Mouse (Mus musculus) cerebellum, adult 18-20 months (tissue): ENCODE measurements at regions not wholly inside any gene's neighbourhood (a gene's known extent, or its start where the extent isn't known, plus 50 kb on each side); places are given as distances from the start of the nearest gene placed in this dataset.

Experiments
- DNase-seq, 2 experiments: peaks; one replicate each; pipeline ENCODE4 v3.0.0; 2021

DNA sequence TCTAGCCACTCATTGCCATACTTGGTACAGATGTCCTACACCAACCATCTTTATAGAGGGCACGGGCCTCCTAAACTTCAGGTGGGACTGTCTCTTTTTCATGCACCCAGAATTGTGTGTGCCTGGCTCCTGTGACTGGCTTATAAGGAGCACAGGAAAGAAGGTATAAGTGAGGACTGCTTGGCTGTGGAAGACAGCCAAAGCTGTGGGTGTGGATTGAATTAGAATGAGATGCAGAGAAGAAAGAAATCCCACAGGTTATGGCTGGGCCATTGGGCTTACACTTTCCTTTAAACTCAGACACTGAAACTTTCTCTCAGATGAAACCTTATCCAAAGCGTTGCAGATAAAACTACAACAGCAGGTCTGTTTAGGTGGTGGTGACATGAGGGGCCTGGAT, 239.5 kb upstream of the Fam160b2 start:
- no peak for DNase-seq

DNA sequence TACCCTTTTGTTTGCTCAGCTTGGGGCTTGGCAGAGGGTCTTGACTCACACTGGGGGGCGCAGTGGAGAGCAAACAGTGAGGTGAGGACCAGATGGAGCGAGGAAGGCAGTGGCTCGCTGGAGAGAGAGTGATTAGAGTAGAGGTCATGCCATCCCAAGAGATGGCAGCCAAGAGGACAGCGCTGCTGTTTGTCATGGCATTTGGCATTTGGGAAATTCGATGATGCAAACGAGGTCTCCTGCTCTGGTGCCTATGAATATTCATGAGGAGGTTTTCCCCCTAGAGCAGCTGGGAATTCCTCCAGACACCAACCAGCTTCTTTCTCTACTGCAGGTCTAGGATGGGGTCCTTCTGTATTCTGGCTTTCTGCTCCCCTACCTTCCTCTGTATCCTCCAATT, 237.9 kb upstream of the Fam160b2 start:
- no peak for DNase-seq

DNA sequence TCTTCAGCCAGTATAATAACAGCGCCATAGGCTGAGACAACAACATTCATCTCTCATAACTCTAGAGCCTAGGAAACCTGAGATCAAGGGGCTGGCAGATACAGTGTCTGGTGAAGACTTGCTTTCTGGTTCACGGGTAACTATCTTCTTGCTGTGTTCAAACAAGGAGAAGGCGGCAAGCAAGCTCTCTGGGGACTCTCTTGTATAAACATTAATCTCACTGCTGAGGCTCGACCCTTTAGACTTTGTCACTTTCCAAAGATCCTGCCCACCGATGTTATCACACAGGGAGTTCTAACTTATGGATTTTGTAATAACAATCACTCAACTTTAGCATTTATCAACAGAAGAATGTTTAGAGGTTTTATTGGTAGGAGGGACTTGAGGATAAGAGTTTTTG, 233.6 kb upstream of the Fam160b2 start:
- no peak for DNase-seq

DNA sequence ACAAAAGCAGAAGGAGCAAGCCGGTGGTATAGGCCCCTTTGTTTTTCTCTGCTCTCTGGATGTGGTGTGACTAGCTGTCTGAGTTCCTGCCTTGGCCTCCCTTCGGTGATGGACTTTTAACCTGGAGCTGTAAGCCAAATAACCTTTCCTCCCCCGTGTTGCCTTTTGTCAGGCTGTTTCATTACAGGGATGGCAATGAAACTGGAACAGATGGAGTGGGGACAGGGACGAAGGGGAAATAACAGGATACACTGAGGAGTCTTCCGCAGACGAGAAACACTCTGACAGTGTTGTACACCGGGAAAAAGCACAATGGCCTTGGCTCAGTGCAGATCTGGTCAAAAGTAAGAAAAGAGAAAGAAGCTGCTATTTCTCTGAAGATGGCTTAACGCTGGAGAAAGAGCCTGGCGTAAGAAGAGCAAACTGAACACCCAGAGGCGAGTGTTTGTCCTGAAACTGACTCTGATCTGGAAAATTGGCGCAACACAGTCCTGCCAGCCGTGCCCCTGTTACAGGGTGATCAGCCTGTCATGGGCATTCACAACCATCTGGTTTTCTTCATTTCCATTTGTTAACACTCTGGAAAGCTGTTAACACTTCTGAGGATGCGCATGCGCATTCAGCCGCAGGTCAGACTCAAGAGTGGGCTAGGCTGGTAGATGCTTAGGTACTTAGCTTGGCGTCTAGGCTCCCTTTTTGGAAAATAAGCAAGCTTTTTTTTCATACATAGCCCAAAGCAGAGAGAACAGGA, 233.0 kb upstream of the Fam160b2 start:
- peak; percentile 7 to 9 for DNase-seq

DNA sequence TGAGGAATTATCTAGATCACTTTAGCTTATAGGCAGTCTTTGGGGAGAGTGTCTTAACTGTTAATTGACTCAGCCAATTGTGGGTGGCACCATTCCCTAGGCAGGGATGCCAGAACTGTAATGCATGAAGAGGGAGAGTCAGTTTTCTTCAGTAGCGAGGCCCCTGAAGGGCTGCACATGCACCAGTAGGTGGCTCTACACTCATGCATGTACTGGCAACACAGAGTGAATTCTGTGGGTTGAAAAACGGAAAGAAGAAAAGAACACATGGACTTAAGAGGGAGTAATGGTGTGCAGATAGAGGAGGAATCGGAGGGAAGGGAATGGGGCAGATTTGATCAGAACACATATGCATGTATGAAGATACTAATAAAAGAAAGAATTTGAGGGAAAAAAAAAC, 232.4 kb upstream of the Fam160b2 start:
- DNase-seq: no peak
